Mouse (Mus musculus): ENCODE measurements around the gene Fbxl18.

The Fbxl18 gene

GRCm38 (mm10) chr5:142921074-142921459, 25.8 kb upstream of the Fbxl18 start:
- Histone ChIP-seq H3K4me3 (replicated peaks; ENCODE audit: low read length) (peak overlapping the region; percentile 52), H3K27me3 (ENCODE audit: insufficient read depth, low read length) (no peaks in the 10 kb centered on the region), H3K9me3 (ENCODE audit: low read length) (peaks cover 8% of the 10 kb centered on the region; the same call in 1 of the 2 replicates), H3K4me1 (replicated peaks; ENCODE audit: low read depth, low read length) (peaks cover 82% of the 10 kb centered on the region), H3K36me3 (ENCODE audit: insufficient read depth, low read length) (no peaks in the 10 kb centered on the region)
- TF ChIP-seq CTCF (conservative IDR thresholded peaks at IDR 0.05; ENCODE audit: low read length) = no peak
- no peak for TF ChIP-seq NANOG (IDR thresholded peaks at IDR 0.05; ENCODE audit: borderline replicate concordance, low read length)
- no peak for TF ChIP-seq POU5F1 (IDR thresholded peaks at IDR 0.05; ENCODE audit: borderline replicate concordance, low read length)

GRCm38 (mm10) chr5:142920311-142921073, 25.3 kb upstream of the Fbxl18 start:
- Histone ChIP-seq H3K27me3 (ENCODE audit: insufficient read depth, low read length) (no peaks in the 10 kb centered on the region), H3K4me3 (replicated peaks; ENCODE audit: low read length) (peak overlapping the region; percentile 52), H3K9me3 (ENCODE audit: low read length) (peaks cover 8% of the 10 kb centered on the region; the same call in 1 of the 2 replicates), H3K4me1 (replicated peaks; ENCODE audit: low read depth, low read length) (peaks cover 80% of the 10 kb centered on the region), H3K36me3 (ENCODE audit: insufficient read depth, low read length) (no peaks in the 10 kb centered on the region)
- no peak for TF ChIP-seq CTCF (conservative IDR thresholded peaks at IDR 0.05; ENCODE audit: low read length)
- no peak for TF ChIP-seq NANOG (IDR thresholded peaks at IDR 0.05; ENCODE audit: borderline replicate concordance, low read length)
- TF ChIP-seq POU5F1 (IDR thresholded peaks at IDR 0.05; ENCODE audit: borderline replicate concordance, low read length) = no peak

- Histone ChIP-seq H3K4me1 (replicated peaks; ENCODE audit: low read depth, low read length) (peaks cover 76% of the 10 kb centered on the region), H3K36me3 (ENCODE audit: insufficient read depth, low read length) (no peaks in the 10 kb centered on the region), H3K9me3 (ENCODE audit: low read length) (no peaks in the 10 kb centered on the region), H3K4me3 (replicated peaks; ENCODE audit: low read length) (no peak overlapping the region), H3K27me3 (ENCODE audit: insufficient read depth, low read length) (no peaks in the 10 kb centered on the region)
- TF ChIP-seq POU5F1 (IDR thresholded peaks at IDR 0.05; ENCODE audit: borderline replicate concordance, low read length) (no peak), CTCF (conservative IDR thresholded peaks at IDR 0.05; ENCODE audit: low read length) (no peak), NANOG (IDR thresholded peaks at IDR 0.05; ENCODE audit: borderline replicate concordance, low read length) (no peak)
Measured at GRCm38 (mm10) chr5:142917402-142917801, 22.2 kb upstream of the Fbxl18 start.

- Histone ChIP-seq H3K27me3 (ENCODE audit: insufficient read depth, low read length) (no peaks in the 10 kb centered on the region), H3K9me3 (ENCODE audit: low read length) (no peaks in the 10 kb centered on the region), H3K4me1 (replicated peaks; ENCODE audit: low read depth, low read length) (peaks cover 76% of the 10 kb centered on the region), H3K4me3 (replicated peaks; ENCODE audit: low read length) (no peak overlapping the region), H3K36me3 (ENCODE audit: insufficient read depth, low read length) (no peaks in the 10 kb centered on the region)
- no peak for TF ChIP-seq NANOG (IDR thresholded peaks at IDR 0.05; ENCODE audit: borderline replicate concordance, low read length)
- TF ChIP-seq POU5F1 (IDR thresholded peaks at IDR 0.05; ENCODE audit: borderline replicate concordance, low read length) = no peak
- TF ChIP-seq CTCF (conservative IDR thresholded peaks at IDR 0.05; ENCODE audit: low read length) = no peak
Measured at GRCm38 (mm10) chr5:142916593-142916992, 21.4 kb upstream of the Fbxl18 start.

- no peaks in the 10 kb centered on the region for H3K9me3 ChIP-seq (ENCODE audit: low read length)
- no peaks in the 10 kb centered on the region for H3K36me3 ChIP-seq (ENCODE audit: insufficient read depth, low read length)
- H3K4me3 ChIP-seq (replicated peaks; ENCODE audit: low read length) = peak overlapping the region; percentile 35; the same call in 1 of the 2 replicates
- TF ChIP-seq CTCF (conservative IDR thresholded peaks at IDR 0.05; ENCODE audit: low read length) (no peak), POU5F1 (IDR thresholded peaks at IDR 0.05; ENCODE audit: borderline replicate concordance, low read length) (no peak), NANOG (IDR thresholded peaks at IDR 0.05; ENCODE audit: borderline replicate concordance, low read length) (no peak)
- H3K27me3 ChIP-seq (ENCODE audit: insufficient read depth, low read length) = no peaks in the 10 kb centered on the region
- peaks cover 76% of the 10 kb centered on the region for H3K4me1 ChIP-seq (replicated peaks; ENCODE audit: low read depth, low read length)
Measured at GRCm38 (mm10) chr5:142915231-142915630, 20.0 kb upstream of the Fbxl18 start.

- H3K27me3 ChIP-seq (ENCODE audit: insufficient read depth, low read length) = no peaks in the 10 kb centered on the region
- no peak for TF ChIP-seq POU5F1 (IDR thresholded peaks at IDR 0.05; ENCODE audit: borderline replicate concordance, low read length)
- no peak for TF ChIP-seq NANOG (IDR thresholded peaks at IDR 0.05; ENCODE audit: borderline replicate concordance, low read length)
- no peak for TF ChIP-seq CTCF (conservative IDR thresholded peaks at IDR 0.05; ENCODE audit: low read length)
- no peaks in the 10 kb centered on the region for H3K36me3 ChIP-seq (ENCODE audit: insufficient read depth, low read length)
- no peak overlapping the region; the same call in 1 of the 2 replicates for H3K4me3 ChIP-seq (replicated peaks; ENCODE audit: low read length)
- no peaks in the 10 kb centered on the region for H3K9me3 ChIP-seq (ENCODE audit: low read length)
- H3K4me1 ChIP-seq (replicated peaks; ENCODE audit: low read depth, low read length) = peaks cover 81% of the 10 kb centered on the region
Measured at GRCm38 (mm10) chr5:142912739-142913138, 17.5 kb upstream of the Fbxl18 start.

- Histone ChIP-seq H3K9me3 (ENCODE audit: low read length) (no peaks in the 10 kb centered on the region), H3K4me3 (replicated peaks; ENCODE audit: low read length) (no peak overlapping the region; the same call in 1 of the 2 replicates), H3K27me3 (ENCODE audit: insufficient read depth, low read length) (no peaks in the 10 kb centered on the region), H3K36me3 (ENCODE audit: insufficient read depth, low read length) (no peaks in the 10 kb centered on the region), H3K4me1 (replicated peaks; ENCODE audit: low read depth, low read length) (peaks cover 85% of the 10 kb centered on the region)
- TF ChIP-seq POU5F1 (IDR thresholded peaks at IDR 0.05; ENCODE audit: borderline replicate concordance, low read length) = no peak
- no peak for TF ChIP-seq CTCF (conservative IDR thresholded peaks at IDR 0.05; ENCODE audit: low read length)
- no peak for TF ChIP-seq NANOG (IDR thresholded peaks at IDR 0.05; ENCODE audit: borderline replicate concordance, low read length)
Measured at GRCm38 (mm10) chr5:142912320-142912719, 17.1 kb upstream of the Fbxl18 start.

GRCm38 (mm10) chr5:142911629-142912028, 16.4 kb upstream of the Fbxl18 start:
- TF ChIP-seq NANOG (IDR thresholded peaks at IDR 0.05; ENCODE audit: borderline replicate concordance, low read length) (no peak), POU5F1 (IDR thresholded peaks at IDR 0.05; ENCODE audit: borderline replicate concordance, low read length) (no peak), CTCF (conservative IDR thresholded peaks at IDR 0.05; ENCODE audit: low read length) (no peak)
- Histone ChIP-seq H3K4me3 (replicated peaks; ENCODE audit: low read length) (0 out of 2 replicates have a peak overlapping the region, but pooled peaks have one; percentile 8), H3K9me3 (ENCODE audit: low read length) (no peaks in the 10 kb centered on the region), H3K36me3 (ENCODE audit: insufficient read depth, low read length) (no peaks in the 10 kb centered on the region), H3K27me3 (ENCODE audit: insufficient read depth, low read length) (no peaks in the 10 kb centered on the region), H3K4me1 (replicated peaks; ENCODE audit: low read depth, low read length) (peaks cover 86% of the 10 kb centered on the region)
